Mouse (Mus musculus) E14TG2a.4 (cell line): ENCODE measurements around the gene Gm1673.

Source experiments
- CTCF ChIP-seq: conservative IDR thresholded peaks from 2 replicates; pipeline ENCODE4 v1.5.1; 2014; ENCODE audit warnings: low read length
- NANOG ChIP-seq: IDR thresholded peaks from 2 replicates; pipeline ENCODE4 v1.6.1; 2014; ENCODE audit warnings: borderline replicate concordance, low read length, mixed read lengths

- TF ChIP-seq CTCF = peak; percentile 58
- no peak for TF ChIP-seq NANOG
Measured at GRCm38 (mm10) chr5:33954354-33954753, 28.9 kb upstream of the Gm1673 start.
